Comparison of ENCODE assay signal across 22 mouse cellular contexts in the genomic region with DNA sequence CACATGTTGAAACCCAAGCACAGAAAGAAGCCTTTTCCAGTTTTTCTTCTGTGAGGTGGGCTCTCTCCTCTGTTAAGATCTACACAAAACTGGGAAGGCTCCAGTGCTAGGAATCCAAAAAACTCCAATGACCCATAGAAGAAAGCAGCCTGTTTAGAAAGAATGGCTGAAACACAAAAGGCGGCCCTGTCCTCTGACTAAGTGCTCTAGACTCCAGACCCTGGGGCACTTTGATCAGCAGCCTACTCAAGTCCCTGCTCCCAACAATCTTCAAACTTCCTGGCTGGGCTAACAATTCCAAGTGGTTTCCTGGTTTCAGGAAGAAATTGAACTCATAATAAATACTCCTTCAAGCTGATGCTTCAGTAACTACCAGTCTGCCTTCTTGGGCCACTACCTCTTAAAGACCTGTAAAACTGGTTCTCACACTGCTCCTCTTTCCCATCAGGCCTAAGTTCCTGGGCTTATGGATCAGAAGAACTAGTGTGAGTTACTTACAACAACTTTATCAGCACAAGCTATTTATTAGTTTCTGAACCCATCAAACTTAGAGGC. TPM values are rescaled to one million over a fixed set of nuclear protein-coding genes. Genes with fewer than 3 reads are reported as not detected.
A peak's percentile ranks its signal among the peaks of the same experiment; 100 is the strongest.
DNase-seq lines count a peak whose midpoint lies in the region; ATAC-seq and TF ChIP-seq lines count a peak whose summit lies in the region.
"Had no signal": no experiment of that assay in that cellular context is flagged by ENCODE, and none has a peak within 500 bp of the region (broad histone marks: within the 10 kb centered on the region; RNA-seq: fewer than 3 reads in every experiment).

No protein-coding gene starts in this region.

- no peak for TF ChIP-seq EP300 in ES-Bruce4 (IDR thresholded peaks at IDR 0.05; ENCODE audit: insufficient read depth, low read depth, low read length)

- 0 out of 2 replicates have a peak, but pooled peaks have one; percentile 35 for ATAC-seq in kidney, embryonic 14.5 days (ENCODE audit: low FRiP score, low TSS enrichment)
- no peak for ATAC-seq in embryonic facial prominence, embryonic 14.5 days (ENCODE audit: low read depth)
- no peak for ATAC-seq in midbrain, embryonic 11.5 days (ENCODE audit: low FRiP score)
- ATAC-seq: activated CD4-positive, CD25-positive, alpha-beta regulatory T cell, adult 4 months; forebrain, postnatal 0 days; Patski had no signal

- H3K4me3 ChIP-seq in kidney, embryonic 14.5 days (ENCODE audit: low read length), result no peak overlapping the region
- no peak overlapping the region for H3K4me3 ChIP-seq in kidney, adult 2 months (ENCODE audit: insufficient read depth, low read depth, low read length)
- no peak overlapping the region for H3K4me3 ChIP-seq in ES-Bruce4 (ENCODE audit: low read depth, low read length)
- no peak overlapping the region for H3K4me3 ChIP-seq in embryonic facial prominence, embryonic 14.5 days (ENCODE audit: low read depth, low read length)
- no peak overlapping the region for H3K4me3 ChIP-seq in midbrain, embryonic 11.5 days (ENCODE audit: low read depth, low read length)
- H3K4me3 ChIP-seq: forebrain, embryonic 10.5 days; heart, embryonic 12.5 days; hindbrain, embryonic 13.5 days; myocyte; neural tube, embryonic 15.5 days had no signal

- H3K27me3 ChIP-seq in kidney, embryonic 14.5 days (ENCODE audit: control insufficient read depth, insufficient read depth, low read length), result no peaks in the 10 kb centered on the region
- H3K27me3 ChIP-seq in kidney, adult 2 months (replicated peaks; ENCODE audit: control insufficient read depth, insufficient read depth, low read length), result no peaks in the 10 kb centered on the region
- H3K27me3 ChIP-seq in ES-Bruce4 (ENCODE audit: control insufficient read depth, insufficient read depth, low read length, poor library complexity, severe bottlenecking), result no peaks in the 10 kb centered on the region
- no peaks in the 10 kb centered on the region for H3K27me3 ChIP-seq in embryonic facial prominence, embryonic 14.5 days (replicated peaks; ENCODE audit: control insufficient read depth, insufficient read depth, low read length)
- H3K27me3 ChIP-seq in midbrain, embryonic 11.5 days (ENCODE audit: control insufficient read depth, insufficient read depth, low read length), result no peaks in the 10 kb centered on the region
- H3K27me3 ChIP-seq: heart, embryonic 12.5 days; hindbrain, embryonic 13.5 days; neural tube, embryonic 15.5 days; Patski had no signal

- no peak overlapping the region for H3K9ac ChIP-seq in kidney, embryonic 14.5 days (ENCODE audit: low read depth, low read length)
- no peak overlapping the region for H3K9ac ChIP-seq in ES-Bruce4 (ENCODE audit: low read depth, poor library complexity, severe bottlenecking)
- no peak overlapping the region for H3K9ac ChIP-seq in embryonic facial prominence, embryonic 14.5 days (ENCODE audit: low read depth, low read length)
- no peak overlapping the region for H3K9ac ChIP-seq in midbrain, embryonic 11.5 days (ENCODE audit: low read length)
- H3K9ac ChIP-seq: forebrain, postnatal 0 days; heart, embryonic 12.5 days; hindbrain, embryonic 13.5 days; neural tube, embryonic 15.5 days had no signal

- H3K27ac ChIP-seq in kidney, embryonic 14.5 days (ENCODE audit: low read depth, low read length), result no peak overlapping the region; the same call in 1 of the 2 replicates
- H3K27ac ChIP-seq in kidney, adult 2 months (ENCODE audit: insufficient read depth, low read depth, low read length), result no peak overlapping the region
- peak overlapping the region; percentile 63 for H3K27ac ChIP-seq in ES-Bruce4 (ENCODE audit: insufficient read depth, low read length)
- no peak overlapping the region for H3K27ac ChIP-seq in embryonic facial prominence, embryonic 14.5 days (replicated peaks; ENCODE audit: low read depth, low read length)
- H3K27ac ChIP-seq in midbrain, embryonic 11.5 days (ENCODE audit: low read depth, low read length), result no peak overlapping the region
- H3K27ac ChIP-seq: forebrain, embryonic 10.5 days; hindbrain, embryonic 13.5 days; neural tube, embryonic 15.5 days had no signal

- TF ChIP-seq POLR2A in kidney, adult 2 months (IDR thresholded peaks at IDR 0.05; ENCODE audit: low read depth, low read length), result no peak
- no peak for TF ChIP-seq POLR2A in ES-Bruce4 (IDR thresholded peaks at IDR 0.05; ENCODE audit: insufficient read depth, low read length)

- DNase-seq in kidney, adult 2 months, result no peak
- DNase-seq in embryonic facial prominence, embryonic 14.5 days (ENCODE audit: low spot score), result peak; percentile 13
- DNase-seq in lung, postnatal 25 days (ENCODE audit: low spot score), result peak; percentile 43
- no peak for DNase-seq in frontal cortex, adult 2 months (ENCODE audit: extremely low spot score in 1 of 2, low spot score in 1 of 2)
- no peak for DNase-seq in midbrain, embryonic 11.5 days (ENCODE audit: low spot score, missing footprints)
- DNase-seq: adrenal gland, postnatal 14 days; cerebellum, adult 9-11 months; forebrain, postnatal 0 days; heart, adult 11 months; heart, postnatal 14 days; midbrain, embryonic 14.5 days; thymus, adult 18-20 months had no signal

- no peaks in the 10 kb centered on the region for H3K4me1 ChIP-seq in kidney, embryonic 14.5 days (ENCODE audit: control insufficient read depth, insufficient read depth, low read length)
- H3K4me1 ChIP-seq in kidney, adult 2 months (ENCODE audit: control insufficient read depth, insufficient read depth, low read length), result 0 out of 2 replicates have a peak, but pooled peaks cover 3% of the 10 kb centered on the region
- H3K4me1 ChIP-seq in ES-Bruce4 (ENCODE audit: control insufficient read depth, insufficient read depth, low read length), result no peaks in the 10 kb centered on the region
- H3K4me1 ChIP-seq in embryonic facial prominence, embryonic 14.5 days (ENCODE audit: control insufficient read depth, insufficient read depth, low read length), result no peaks in the 10 kb centered on the region
- H3K4me1 ChIP-seq in midbrain, embryonic 11.5 days (ENCODE audit: control insufficient read depth, insufficient read depth, low read length), result no peaks in the 10 kb centered on the region
- H3K4me1 ChIP-seq: heart, embryonic 12.5 days; hindbrain, embryonic 13.5 days; neural tube, embryonic 15.5 days had no signal

- H3K36me3 ChIP-seq in kidney, embryonic 14.5 days (ENCODE audit: control insufficient read depth, insufficient read depth, low read length), result peaks cover 8% of the 10 kb centered on the region; the same call in 1 of the 2 replicates
- no peaks in the 10 kb centered on the region for H3K36me3 ChIP-seq in kidney, adult 2 months (ENCODE audit: control insufficient read depth, insufficient read depth, low read length)
- no peaks in the 10 kb centered on the region; the same call in 1 of the 2 replicates for H3K36me3 ChIP-seq in ES-Bruce4 (ENCODE audit: control insufficient read depth, insufficient read depth, low read length, poor library complexity, severe bottlenecking)
- H3K36me3 ChIP-seq in embryonic facial prominence, embryonic 14.5 days (ENCODE audit: control insufficient read depth, insufficient read depth, low read length), result peaks cover 19% of the 10 kb centered on the region; the same call in 1 of the 2 replicates
- no peaks in the 10 kb centered on the region for H3K36me3 ChIP-seq in midbrain, embryonic 11.5 days (ENCODE audit: control insufficient read depth, insufficient read depth, low read length)

- H3K9me3 ChIP-seq in kidney, embryonic 14.5 days (ENCODE audit: control insufficient read depth, low read length), result no peaks in the 10 kb centered on the region
- H3K9me3 ChIP-seq in ES-Bruce4 (replicated peaks; ENCODE audit: control insufficient read depth, insufficient read depth, low read length, poor library complexity, severe bottlenecking), result no peaks in the 10 kb centered on the region
- no peaks in the 10 kb centered on the region for H3K9me3 ChIP-seq in embryonic facial prominence, embryonic 14.5 days (ENCODE audit: control insufficient read depth, low read length)
- H3K9me3 ChIP-seq in midbrain, embryonic 11.5 days (ENCODE audit: control insufficient read depth, low read length), result no peaks in the 10 kb centered on the region
- H3K9me3 ChIP-seq: forebrain, embryonic 10.5 days; heart, embryonic 12.5 days; hindbrain, embryonic 13.5 days; neural tube, embryonic 15.5 days had no signal

- no peak for TF ChIP-seq CTCF in kidney, adult 2 months (conservative IDR thresholded peaks at IDR 0.05; ENCODE audit: insufficient read depth, insufficient read length, low read depth, low read length)
- no peak for TF ChIP-seq CTCF in ES-Bruce4 (IDR thresholded peaks at IDR 0.05; ENCODE audit: low read depth, low read length)

- no peak overlapping the region for H3K4me2 ChIP-seq in kidney, embryonic 14.5 days (replicated peaks; ENCODE audit: low read depth, low read length)
- H3K4me2 ChIP-seq in embryonic facial prominence, embryonic 14.5 days (ENCODE audit: low read depth, low read length), result no peak overlapping the region
- H3K4me2 ChIP-seq in midbrain, embryonic 11.5 days, result no peak overlapping the region
- H3K4me2 ChIP-seq: heart, embryonic 12.5 days; hindbrain, embryonic 13.5 days; liver, embryonic 11.5 days; neural tube, embryonic 15.5 days had no signal

- 77% methylated on average over 1 of the region's 1 CpGs for WGBS in kidney, embryonic 14.5 days
- WGBS in kidney, adult 2 months, result 74% methylated on average over 1 of the region's 1 CpGs
- WGBS in embryonic facial prominence, embryonic 14.5 days, result 82% methylated on average over 1 of the region's 1 CpGs
- WGBS in midbrain, embryonic 11.5 days, result 73% methylated on average over 1 of the region's 1 CpGs

RNA-seq across cellular contexts. Expression of gene Btbd7, which starts 45.4 kb away (rescaled TPM):
- 17.7 and 24.0 TPM in 2 replicates for polyA plus RNA-seq in kidney, embryonic 14.5 days (2014; fragmentation: Nextera tagmentation; extraction: Ambion mirVana)
- 11.9 and 12.2 TPM in 2 replicates for polyA plus RNA-seq in kidney, adult 2 months (2012; rRNA removed)
- polyA plus RNA-seq in ES-Bruce4 (2011; ENCODE audit: insufficient read depth, insufficient read length, low read depth, missing spikeins), result 35.5 and 38.9 TPM in 2 replicates
- 20.1 and 20.3 TPM in 2 replicates for polyA plus RNA-seq in embryonic facial prominence, embryonic 14.5 days (2014; fragmentation: Nextera tagmentation; extraction: Ambion mirVana)
- 12.7 and 14.9 TPM in 2 replicates for polyA plus RNA-seq in frontal cortex, adult 2 months (2012; rRNA removed)
- polyA plus RNA-seq in midbrain, embryonic 11.5 days (2014; fragmentation: Nextera tagmentation; extraction: Ambion mirVana), result 18.4 and 18.5 TPM in 2 replicates

Comparison
In these comparisons a context has a peak if more than half of its experiments do, and no peak if none do; other contexts are left out.
1. DNase-seq: peak in embryonic facial prominence, embryonic 14.5 days (single experiment) and lung, postnatal 25 days (single experiment); none in kidney, adult 2 months (single experiment), frontal cortex, adult 2 months (0 of 2) and midbrain, embryonic 11.5 days (single experiment).